Comparison of ENCODE assay signal across 8 mouse cellular contexts in the genomic region with DNA sequence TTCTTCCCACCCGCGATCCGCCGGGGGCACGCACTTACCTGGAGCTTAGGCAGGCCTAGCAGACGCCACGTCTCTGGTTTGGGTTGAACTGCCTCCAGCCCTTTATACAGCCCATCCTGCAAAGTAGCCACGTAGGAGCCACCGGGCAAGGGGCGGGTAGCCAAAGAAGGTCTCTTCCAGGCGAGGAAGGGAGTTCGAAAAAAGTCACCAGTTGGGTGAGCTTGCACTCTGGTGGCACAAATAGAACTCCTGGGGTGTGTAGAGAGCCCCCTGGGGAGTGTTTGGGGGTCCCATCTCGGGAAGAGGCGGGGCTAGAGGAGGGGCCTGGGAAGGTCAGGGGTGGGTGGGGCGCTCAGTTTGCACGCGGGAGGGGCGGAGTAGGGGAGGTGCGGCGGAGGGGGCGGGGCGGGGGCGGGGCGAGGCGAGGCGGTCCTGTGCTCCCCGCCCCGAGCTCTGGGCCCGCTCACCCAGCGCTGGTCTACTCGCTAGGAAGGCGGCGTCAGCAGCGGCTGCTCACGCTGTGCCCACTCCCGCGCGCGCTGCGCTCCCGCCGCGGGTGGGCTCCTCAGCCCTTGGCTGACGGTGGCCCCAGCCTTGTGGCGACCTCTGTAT. TPM values are rescaled to one million over a fixed set of nuclear protein-coding genes. Genes with fewer than 3 reads are reported as not detected.
DNase-seq lines count a peak whose midpoint lies in the region; ATAC-seq and TF ChIP-seq lines count a peak whose summit lies in the region.

A gene (plus strand): TSS at position 467 of the 612 bp plus-strand sequence.

- no peaks in the 10 kb centered on the region; the same call in 1 of the 2 replicates for H3K4me1 ChIP-seq in cortical plate, adult 2 months (ENCODE audit: control insufficient read depth, insufficient read depth, low read length)
- peaks cover 18% of the 10 kb centered on the region for H3K4me1 ChIP-seq in intestine, embryonic 14.5 days (replicated peaks; ENCODE audit: control insufficient read depth, insufficient read depth, low read length)
- peaks cover 32% of the 10 kb centered on the region for H3K4me1 ChIP-seq in midbrain, embryonic 10.5 days
- no peaks in the 10 kb centered on the region for H3K4me1 ChIP-seq in spleen, adult 2 months (ENCODE audit: control insufficient read depth, insufficient read depth, insufficient read length)

- H3K27me3 ChIP-seq in intestine, embryonic 14.5 days (replicated peaks; ENCODE audit: control insufficient read depth, insufficient read depth, low read length), result no peaks in the 10 kb centered on the region
- H3K27me3 ChIP-seq in midbrain, embryonic 10.5 days (ENCODE audit: low read depth, poor library complexity, severe bottlenecking), result peaks cover 5% of the 10 kb centered on the region; the same call in 1 of the 2 replicates
- peaks cover 4% of the 10 kb centered on the region for H3K27me3 ChIP-seq in spleen, adult 2 months (ENCODE audit: control insufficient read depth, insufficient read depth, low read length)

- peak; percentile 94 for ATAC-seq in intestine, embryonic 14.5 days (replicated peaks; ENCODE audit: low FRiP score, low TSS enrichment, low read depth)

- intact Hi-C loops in left cerebral cortex, postnatal 36 days (cut with DNase I), result loop anchor here (10.0 kb wide), 3 partner anchors 230 to 630 kb away; no protein-coding TSS in a partner anchor

- H3K9me3 ChIP-seq in intestine, embryonic 14.5 days (ENCODE audit: control insufficient read depth, low read length), result no peaks in the 10 kb centered on the region
- no peaks in the 10 kb centered on the region for H3K9me3 ChIP-seq in midbrain, embryonic 10.5 days (replicated peaks)

- H3K4me2 ChIP-seq in intestine, embryonic 14.5 days (ENCODE audit: low read length), result peak within 1 kb of the TSS; percentile 89

- DNase-seq in left cerebral cortex, adult 18-20 months (ENCODE audit: low spot score in 2 of 2), result peak in 1 of 2 experiments; percentile 20
- no peak for DNase-seq in left cerebral cortex, adult 9 months (ENCODE audit: low spot score in 2 of 2)
- peak; percentile 76 for DNase-seq in gastrocnemius, postnatal 25 days
- DNase-seq in intestine, embryonic 14.5 days (ENCODE audit: low spot score), result peak; percentile 92
- peak in 1 of 2 experiments; percentile 29 for DNase-seq in left cerebral cortex, postnatal 36 days (ENCODE audit: low spot score in 2 of 2)
- DNase-seq in midbrain, embryonic 10.5 days (ENCODE audit: low spot score), result peak; percentile 80
- peak in 1 of 2 experiments; percentile 26 for DNase-seq in spleen, adult 2 months (ENCODE audit: low read depth in 1 of 2, low spot score in 2 of 2)

- TF ChIP-seq POLR2A in cortical plate, adult 2 months (IDR thresholded peaks at IDR 0.05; ENCODE audit: extremely low read depth, insufficient read depth, low read length), result no peak
- TF ChIP-seq POLR2A in spleen, adult 2 months (IDR thresholded peaks at IDR 0.05; ENCODE audit: low read depth, low read length), result no peak

- peak within 1 kb of the TSS; percentile 57 for H3K4me3 ChIP-seq in cortical plate, adult 2 months (ENCODE audit: insufficient read depth, low read length)
- H3K4me3 ChIP-seq in intestine, embryonic 14.5 days (ENCODE audit: low read depth, low read length), result peak within 1 kb of the TSS; percentile 71
- peak within 1 kb of the TSS; percentile 75 for H3K4me3 ChIP-seq in midbrain, embryonic 10.5 days
- peak within 1 kb of the TSS; percentile 57 for H3K4me3 ChIP-seq in spleen, adult 2 months (ENCODE audit: extremely low read depth, insufficient read depth, insufficient read length)

- no peak within 1 kb of the TSS for H3K27ac ChIP-seq in cortical plate, adult 2 months (ENCODE audit: insufficient read depth, low read length)
- H3K27ac ChIP-seq in intestine, embryonic 14.5 days (ENCODE audit: low read depth), result peak within 1 kb of the TSS; percentile 80
- peak within 1 kb of the TSS; percentile 81 for H3K27ac ChIP-seq in midbrain, embryonic 10.5 days (replicated peaks)
- peak within 1 kb of the TSS; percentile 57 for H3K27ac ChIP-seq in spleen, adult 2 months (ENCODE audit: insufficient read depth, low read length)

- no peak for TF ChIP-seq CTCF in cortical plate, adult 2 months (IDR thresholded peaks at IDR 0.05; ENCODE audit: extremely low read depth, insufficient read depth, low read length)
- no peak for TF ChIP-seq CTCF in spleen, adult 2 months (IDR thresholded peaks at IDR 0.05; ENCODE audit: extremely low read depth, insufficient read depth, insufficient read length, insufficient replicate concordance)

- H3K9ac ChIP-seq in intestine, embryonic 14.5 days (ENCODE audit: low read length), result peak within 1 kb of the TSS; percentile 73

- WGBS in intestine, embryonic 14.5 days, result under 1% methylated on average over 27 of the region's 45 CpGs
- under 1% methylated on average over 29 of the region's 45 CpGs for WGBS in midbrain, embryonic 10.5 days
- 4% methylated on average over 27 of the region's 45 CpGs for WGBS in spleen, adult 2 months

- H3K36me3 ChIP-seq in intestine, embryonic 14.5 days (ENCODE audit: control insufficient read depth, insufficient read depth, low read length), result peaks cover 14% of the 10 kb centered on the region
- H3K36me3 ChIP-seq in midbrain, embryonic 10.5 days, result no peaks in the 10 kb centered on the region
- no peaks in the 10 kb centered on the region for H3K36me3 ChIP-seq in spleen, adult 2 months (ENCODE audit: control insufficient read depth, insufficient read depth, low read length)

RNA-seq across cellular contexts. Expression of the gene that starts here (rescaled TPM):
- 10 to 100 TPM; 15.5 to 18.0 TPM for total RNA-seq in left cerebral cortex, adult 18-20 months (2021)
- polyA plus RNA-seq in cortical plate, adult 2 months (2012; rRNA removed), result 7.8 and 9.0 TPM in 2 replicates
- 1 to 10 TPM; 4.4 to 4.8 TPM for total RNA-seq in gastrocnemius, postnatal 25 days (2021)
- 24.8 and 24.9 TPM in 2 replicates for polyA plus RNA-seq in intestine, embryonic 14.5 days (2014; fragmentation: Nextera tagmentation; extraction: Ambion mirVana)
- total RNA-seq in left cerebral cortex, postnatal 36 days (2021), result 10 to 100 TPM; 23.7 to 26.0 TPM
- 3.0 and 3.3 TPM in 2 replicates for polyA plus RNA-seq in midbrain, embryonic 10.5 days (2016; fragmentation: Nextera tagmentation; extraction: Ambion mirVana)
- 5.4 and 8.2 TPM in 2 replicates for polyA plus RNA-seq in spleen, adult 2 months (2012; rRNA removed)

Comparison
In these comparisons a context has a peak if more than half of its experiments do, and no peak if none do; other contexts are left out.
1. DNase-seq: peak in gastrocnemius, postnatal 25 days (single experiment), intestine, embryonic 14.5 days (single experiment) and midbrain, embryonic 10.5 days (single experiment); none in left cerebral cortex, adult 9 months (0 of 2).
2. Peak in every context shown above with its lines, with median percentiles within 50 percentile points of each other: H3K4me3 ChIP-seq.